Mouse (Mus musculus) CH12.LX (cell line): Measurements from ENCODE around the gene Rtn4ip1. TPM values are rescaled to one million over a fixed set of nuclear protein-coding genes. Genes with fewer than 3 reads are reported as not detected.
"Not testable (repeated sequence)": the region's sequence is repeated elsewhere in the genome, so short reads cannot be mapped to it uniquely, and the experiment has no call there.

ENCODE experiments used
- DNase-seq: peaks from one replicate; pipeline ENCODE4 v3.0.0-alpha.2; 2013; ENCODE audit errors: extremely low read depth
- H3K27ac ChIP-seq: 2 replicates; pipeline ENCODE4 v1.5.1; 2012; ENCODE audit warnings: low read depth, mild to moderate bottlenecking, control low read depth, moderate library complexity; ENCODE audit not compliant: insufficient read depth
- H3K27me3 ChIP-seq: replicated peaks from 2 replicates; pipeline ENCODE3; 2012; ENCODE audit warnings: inconsistent platforms
- H3K36me3 ChIP-seq, 2 experiments: replicated peaks in 1 of 2; 2 replicates each; pipeline versions ENCODE3 to v1.6.1; 2012; ENCODE audit warnings: inconsistent platforms in 1 of 2, low read length in 1 of 2, mild to moderate bottlenecking in 1 of 2, mixed read lengths in 1 of 2, moderate library complexity in 1 of 2; ENCODE audit not compliant: control insufficient read depth in 1 of 2, insufficient read depth in 1 of 2
- H3K4me1 ChIP-seq, 2 experiments: 2 replicates each; pipeline ENCODE4 v1.6.1; 2012; ENCODE audit warnings: inconsistent platforms in 1 of 2, moderate library complexity in 1 of 2; ENCODE audit not compliant: insufficient read depth in 2 of 2, control insufficient read depth in 1 of 2
- H3K4me2 ChIP-seq: 2 replicates; pipeline ENCODE4 v1.6.1; 2012; ENCODE audit warnings: low read depth, mild to moderate bottlenecking, control low read depth; ENCODE audit not compliant: poor library complexity, insufficient read depth, severe bottlenecking
- H3K4me3 ChIP-seq, 3 experiments: fragments of 150-350 bp in 1 of 3; sonication (generic) in 1 of 3; replicated peaks in 1 of 3; 2 replicates each; pipeline versions ENCODE3 to v1.5.1; 2011 to 2012; ENCODE audit warnings: low read depth in 2 of 3, low read length in 2 of 3, mild to moderate bottlenecking in 2 of 3, moderate library complexity in 2 of 3, control low read depth in 1 of 3, improper control_type of control experiment in 1 of 3, inconsistent platforms in 1 of 3, mixed read lengths in 1 of 3; ENCODE audit not compliant: poor library complexity in 1 of 3
- H3K79me2 ChIP-seq: replicated peaks from 2 replicates; pipeline ENCODE4 v1.6.1; 2012; ENCODE audit warnings: mild to moderate bottlenecking, moderate library complexity; ENCODE audit not compliant: control insufficient read depth, poor library complexity, insufficient read depth, severe bottlenecking; ENCODE audit errors: extremely low read depth
- H3K9ac ChIP-seq: 2 replicates; pipeline ENCODE4 v1.6.1; 2012; ENCODE audit warnings: low read depth, mild to moderate bottlenecking, control low read depth, moderate library complexity; ENCODE audit not compliant: insufficient read depth
- H3K9me3 ChIP-seq: replicated peaks from 2 replicates; pipeline ENCODE3; 2012; ENCODE audit warnings: low read length, inconsistent platforms, mixed read lengths
- BHLHE40 ChIP-seq: IDR thresholded peaks from 2 replicates; pipeline ENCODE4 v1.6.1; 2011; ENCODE audit warnings: mild to moderate bottlenecking, low read depth, low read length, improper control_type of control experiment
- CHD2 ChIP-seq: IDR thresholded peaks from 2 replicates; pipeline ENCODE4 v1.6.1; 2011; ENCODE audit warnings: low read length, improper control_type of control experiment
- ELF1 ChIP-seq: IDR thresholded peaks from 2 replicates; pipeline ENCODE4 v1.6.1; 2014; ENCODE audit warnings: low read depth, mild to moderate bottlenecking, inconsistent platforms, low read length, improper control_type of control experiment
- ETS1 ChIP-seq: conservative IDR thresholded peaks from 2 replicates; pipeline ENCODE4 v1.6.1; 2012; ENCODE audit warnings: low read depth, mild to moderate bottlenecking, inconsistent platforms, low read length, improper control_type of control experiment, moderate library complexity
- GABPA ChIP-seq: IDR thresholded peaks from 2 replicates; pipeline ENCODE4 v1.6.1; 2012; ENCODE audit warnings: low read depth, low read length, improper control_type of control experiment, inconsistent platforms; ENCODE audit not compliant: insufficient replicate concordance
- IRF4 ChIP-seq: IDR thresholded peaks from 2 replicates; pipeline ENCODE4 v1.6.1; 2014; ENCODE audit warnings: low read depth, mild to moderate bottlenecking, inconsistent platforms, low read length, improper control_type of control experiment
- JUND ChIP-seq: conservative IDR thresholded peaks from 2 replicates; pipeline ENCODE4 v1.6.1; 2011; ENCODE audit warnings: low read depth, low read length, improper control_type of control experiment
- MAFK ChIP-seq: IDR thresholded peaks from 2 replicates; pipeline ENCODE4 v1.6.1; 2011; ENCODE audit warnings: low read length, improper control_type of control experiment; ENCODE audit not compliant: insufficient replicate concordance
- MEF2A ChIP-seq: IDR thresholded peaks from 2 replicates; pipeline ENCODE4 v1.6.1; 2014; ENCODE audit warnings: low read depth, mild to moderate bottlenecking, inconsistent platforms, low read length, improper control_type of control experiment, borderline replicate concordance
- MXI1 ChIP-seq: IDR thresholded peaks from 2 replicates; pipeline ENCODE4 v1.6.1; 2011; ENCODE audit warnings: mild to moderate bottlenecking, low read depth, low read length, improper control_type of control experiment
- POLR2AphosphoS2 ChIP-seq: IDR thresholded peaks from 2 replicates; pipeline ENCODE4 v1.6.1; 2011; ENCODE audit warnings: low read depth, low read length, improper control_type of control experiment
- SIN3A ChIP-seq: IDR thresholded peaks from 2 replicates; pipeline ENCODE4 v1.6.1; 2012; ENCODE audit warnings: low read length, improper control_type of control experiment, inconsistent platforms
- TCF12 ChIP-seq: IDR thresholded peaks from 2 replicates; pipeline ENCODE4 v1.6.1; 2014; ENCODE audit warnings: low read depth, mild to moderate bottlenecking, inconsistent platforms, low read length, improper control_type of control experiment
- USF1 ChIP-seq: IDR thresholded peaks from 2 replicates; pipeline ENCODE4 v1.6.1; 2014; ENCODE audit warnings: low read depth, mild to moderate bottlenecking, inconsistent platforms, low read length, improper control_type of control experiment
- USF2 ChIP-seq: conservative IDR thresholded peaks from 2 replicates; pipeline ENCODE4 v1.6.1; 2011; ENCODE audit warnings: low read depth, low read length, improper control_type of control experiment
- dilution Hi-C: fragments of 300-500 bp; cut with MboI; formaldehyde crosslinking; loops from 2 replicates; pipeline ENCODE4 v1.14.3; 2020; ENCODE audit warnings: low sequenced_read_pairs; ENCODE audit not compliant: extremely low pct_unique_long_range_greater_than_20kb, extremely low pct_ligation_motif_present
- in situ Hi-C: fragments of 300-500 bp; cut with MboI; formaldehyde crosslinking; loops from 3 replicates; pipeline ENCODE4 v1.14.3; 2019; ENCODE audit warnings: low sequenced_read_pairs, low pct_ligation_motif_present, low pct_unique_long_range_greater_than_20kb, mixed read lengths
- polyA plus RNA-seq: library from polyadenylated mRNA; unstranded; fragments of >175 nt; gene quantifications from 2 replicates; pipeline ENCODE4 v1.2.1, GENCODE M21; 2012; ENCODE audit warnings: low read depth; ENCODE audit not compliant: insufficient read length
- total RNA-seq, 2 experiments: library from RNA; depleted of rRNA; stranded (reverse); fragments of 300-350 nt in 1 of 2; fragments of >200 nt in 1 of 2; gene quantifications; 2 replicates each; pipeline ENCODE4 v1.2.3; 2012 to 2014

The Rtn4ip1 gene
- total and polyA plus RNA-seq, 3 experiments, result 11.5 to 68.3 (median 24.7) TPM

- H3K27me3 ChIP-seq, dilution Hi-C loops, H3K4me3 ChIP-seq, H3K27ac ChIP-seq, H3K4me2 ChIP-seq, H3K9ac ChIP-seq, H3K9me3 ChIP-seq, H3K79me2 ChIP-seq, in situ Hi-C loops: not testable (repeated sequence)
- 0 out of 2 replicates have a peak, but pooled peaks have one; percentile 25 for TF ChIP-seq ELF1
- TF ChIP-seq BHLHE40, result peak; percentile 52
- peak; percentile 37; the same call in 1 of the 2 replicates for TF ChIP-seq ETS1
- TF ChIP-seq USF1, result peak; percentile 44
- Histone ChIP-seq H3K4me1 (peaks cover 20 to 36% of the 10 kb centered on the region in 2 experiments), H3K36me3 (peaks cover 13 to 23% of the 10 kb centered on the region in 2 experiments)
- peak; percentile 67 for DNase-seq
Measured at GRCm38 (mm10) chr10:43980742-43981141, 79.1 kb downstream of the Rtn4ip1 start.

DNA sequence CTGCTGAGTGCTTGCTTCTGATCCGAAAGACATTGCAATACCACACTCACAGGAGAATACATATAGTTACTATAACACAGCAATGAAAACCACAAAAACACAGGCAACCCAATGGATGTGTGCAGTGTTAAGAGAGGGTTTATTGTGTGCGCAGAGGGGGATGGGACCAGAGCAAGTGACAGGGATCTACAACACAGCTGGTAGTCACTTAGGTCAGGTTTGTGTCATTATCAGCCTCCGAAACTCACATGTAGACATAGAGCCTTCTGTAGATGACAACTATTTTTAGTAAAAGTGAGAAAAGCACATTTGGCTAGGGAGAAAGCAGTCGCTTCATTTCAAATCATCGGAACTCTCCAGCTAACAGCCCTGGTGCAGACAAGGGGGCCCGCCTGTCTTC lies 80.9 kb downstream of the Rtn4ip1 start:
- Histone ChIP-seq H3K9ac (no peak overlapping the region; the same call in 1 of the 2 replicates), H3K79me2 (no peaks in the 10 kb centered on the region), H3K27me3 (no peaks in the 10 kb centered on the region), H3K4me1 (peaks cover 20 to 36% of the 10 kb centered on the region in 2 experiments), H3K4me2 (peak overlapping the region; percentile 53; the same call in 1 of the 2 replicates), H3K36me3 (peaks cover 15 to 33% of the 10 kb centered on the region in 2 experiments), H3K9me3 (peaks cover 2% of the 10 kb centered on the region), H3K4me3 (no peak overlapping the region)
- dilution Hi-C loops, result no loop called here
- DNase-seq, result no peak
- in situ Hi-C loops, result no loop called here
- TF ChIP-seq TCF12 (0 out of 2 replicates have a peak, but pooled peaks have one; percentile 26), SIN3A (no peak), ETS1 (peak; percentile 50; the same call in 1 of the 2 replicates), MEF2A (peak; percentile 52), USF2 (no peak), BHLHE40 (peak; percentile 86), CHD2 (peak; percentile 61; the same call in 1 of the 2 replicates)
- TF ChIP-seq, all 38 proteins: peak for 5
- H3K27ac ChIP-seq, result peak overlapping the region; percentile 27

- peaks cover 20 to 36% of the 10 kb centered on the region in 2 experiments for H3K4me1 ChIP-seq
- no peaks in the 10 kb centered on the region for H3K27me3 ChIP-seq
- peak overlapping the region; percentile 76 for H3K27ac ChIP-seq
- H3K4me3 ChIP-seq, result no peak overlapping the region
- H3K79me2 ChIP-seq, result no peaks in the 10 kb centered on the region
- no peak for DNase-seq
- peaks cover 15 to 36% of the 10 kb centered on the region in 2 experiments for H3K36me3 ChIP-seq
- in situ Hi-C loops (no loop called here), dilution Hi-C loops (no loop called here)
- TF ChIP-seq JUND (no peak), IRF4 (no peak), POLR2AphosphoS2 (no peak), MAFK (no peak), GABPA (no peak), MXI1 (no peak)
- peaks cover 2% of the 10 kb centered on the region for H3K9me3 ChIP-seq
- H3K4me2 ChIP-seq, result peak overlapping the region; percentile 58
- H3K9ac ChIP-seq, result no peak overlapping the region
Measured at GRCm38 (mm10) chr10:43983241-43983640, 81.6 kb downstream of the Rtn4ip1 start.
